Mouse (Mus musculus) limb, embryonic 14.5 days (tissue): ENCODE data around the gene Itga9. TPM values are rescaled to one million over a fixed set of nuclear protein-coding genes. Genes with fewer than 3 reads are reported as not detected.

Source experiments
- ATAC-seq: fragments of 200-750 bp; cut with Nextera tagmentation; 2 replicates; pipeline ENCODE4 v1.8.0; 2017; ENCODE audit warnings: low read depth, moderate number of reproducible peaks, moderate TSS enrichment; ENCODE audit not compliant: low FRiP score
- DNase-seq: peaks from one replicate; pipeline ENCODE4 v3.0.0-alpha.2; 2015; ENCODE audit warnings: low spot score
- H3K27ac ChIP-seq: fragments of 300-500 bp; sonication (generic); replicated peaks from 2 replicates; pipeline ENCODE4 v1.5.1; 2014; ENCODE audit warnings: low read depth, mild to moderate bottlenecking, low read length, moderate library complexity, mixed read lengths
- H3K27me3 ChIP-seq: fragments of 300-500 bp; sonication (generic); 2 replicates; pipeline ENCODE4 v1.6.1; 2014; ENCODE audit warnings: low read length, mixed read lengths; ENCODE audit not compliant: control insufficient read depth, insufficient read depth
- H3K36me3 ChIP-seq: fragments of 300-500 bp; sonication (generic); 2 replicates; pipeline ENCODE4 v1.6.1; 2014; ENCODE audit warnings: mild to moderate bottlenecking, low read length, moderate library complexity, mixed read lengths; ENCODE audit not compliant: control insufficient read depth, insufficient read depth
- H3K4me1 ChIP-seq: fragments of 300-500 bp; sonication (generic); 2 replicates; pipeline ENCODE4 v1.6.1; 2014; ENCODE audit warnings: antibody characterized with exemption, low read length, mixed read lengths; ENCODE audit not compliant: control insufficient read depth, insufficient read depth
- H3K4me2 ChIP-seq: fragments of 300-500 bp; sonication (generic); replicated peaks from 2 replicates; pipeline ENCODE4 v1.6.1; 2014; ENCODE audit warnings: low read depth, mild to moderate bottlenecking, low read length, moderate library complexity; ENCODE audit not compliant: severe bottlenecking
- H3K4me3 ChIP-seq: fragments of 300-500 bp; sonication (generic); replicated peaks from 2 replicates; pipeline ENCODE4 v1.5.1; 2014; ENCODE audit warnings: low read length
- H3K9ac ChIP-seq: fragments of 300-500 bp; sonication (generic); 2 replicates; pipeline ENCODE4 v1.6.1; 2014; ENCODE audit warnings: mild to moderate bottlenecking, low read depth, low read length, moderate library complexity; ENCODE audit not compliant: severe bottlenecking
- H3K9me3 ChIP-seq: fragments of 300-500 bp; sonication (generic); 2 replicates; pipeline ENCODE4 v1.6.1; 2016; ENCODE audit warnings: low read length; ENCODE audit not compliant: control insufficient read depth
- POLR2A ChIP-seq: fragments of 200-500 bp; IDR thresholded peaks from 2 replicates; pipeline ENCODE4 v1.8.0; 2012; ENCODE audit warnings: inconsistent platforms, mild to moderate bottlenecking, moderate library complexity, borderline replicate concordance; ENCODE audit not compliant: insufficient read depth, insufficient read length; ENCODE audit errors: extremely low read depth
- WGBS: fragments of 180-500 bp; shearing (Covaris S2); extraction: QIAGEN DNeasy Blood & Tissue Kit; methylation state at CpG from one replicate; pipeline ENCODE4 v1.1.7; 2014; 5-methylcytosine and 5-hydroxymethylcytosine counted together
- polyA plus RNA-seq, 2 experiments: library from polyadenylated mRNA; depleted of rRNA in 1 of 2; stranded (reverse) in 1 of 2; unstranded in 1 of 2; fragments of >200 nt; fragmentation: Nextera tagmentation in 1 of 2; extraction: Ambion mirVana in 1 of 2; gene quantifications; 2 replicates each; pipeline versions ENCODE4 v1.2.1 to v1.2.3; 2012 to 2014

Gene Itga9
- polyA plus RNA-seq, 2 experiments: 10.0 to 19.7 TPM

DNA sequence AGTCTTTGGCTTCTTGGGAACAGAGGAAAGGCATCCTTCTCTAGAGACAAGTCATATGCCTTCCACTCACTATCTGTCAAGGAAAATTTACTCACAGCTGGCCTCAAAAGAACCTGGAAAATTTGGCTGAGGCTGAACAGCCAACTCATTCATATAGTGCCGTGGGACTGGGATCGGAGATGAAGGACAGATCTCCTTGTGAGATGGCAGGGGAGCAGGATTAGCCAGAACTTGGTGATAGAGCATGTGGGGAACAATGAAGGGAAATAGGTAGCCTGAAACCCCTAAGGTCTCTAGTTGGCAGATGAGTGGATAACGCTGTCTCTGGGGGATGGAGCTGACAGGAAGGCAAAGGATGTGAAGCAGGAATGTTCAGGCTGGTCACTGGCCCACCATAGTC, 132.6 kb downstream of the Itga9 start:
- no peak for ATAC-seq
- WGBS: 90% methylated on average over 3 of the region's 3 CpGs
- Histone ChIP-seq H3K27ac (no peak overlapping the region), H3K4me1 (peaks cover 12% of the 10 kb centered on the region), H3K27me3 (no peaks in the 10 kb centered on the region), H3K36me3 (no peaks in the 10 kb centered on the region), H3K9me3 (no peaks in the 10 kb centered on the region), H3K9ac (no peak overlapping the region), H3K4me2 (no peak overlapping the region), H3K4me3 (no peak overlapping the region)
- DNase-seq: no peak
- no peak for TF ChIP-seq POLR2A

DNA sequence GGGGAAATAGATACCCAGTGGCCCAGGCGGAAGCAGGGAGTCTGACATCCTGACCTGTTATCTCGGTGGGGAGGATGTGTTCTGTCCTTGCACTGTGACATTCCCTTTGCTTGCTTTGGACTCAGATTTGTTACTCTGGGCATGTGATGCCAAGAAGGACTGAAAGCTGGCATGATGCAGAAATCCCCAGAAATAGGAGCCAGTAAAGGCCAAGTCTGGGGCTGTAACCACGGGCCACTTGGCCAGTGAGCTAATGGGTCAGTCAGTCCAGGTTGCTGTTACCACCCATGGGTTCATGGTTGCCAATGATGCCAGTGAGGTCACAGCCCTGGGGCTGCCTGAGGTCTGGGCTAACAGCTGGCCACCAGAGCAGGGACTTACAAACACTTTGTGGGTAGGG, 133.2 kb downstream of the Itga9 start:
- WGBS: 90% methylated on average over 3 of the region's 3 CpGs
- no peaks in the 10 kb centered on the region for H3K9me3 ChIP-seq
- H3K9ac ChIP-seq: no peak overlapping the region
- ATAC-seq (no peak), DNase-seq (no peak)
- H3K4me1 ChIP-seq: peaks cover 12% of the 10 kb centered on the region
- no peak overlapping the region for H3K4me2 ChIP-seq
- no peak overlapping the region for H3K4me3 ChIP-seq
- no peak for TF ChIP-seq POLR2A
- H3K27ac ChIP-seq: no peak overlapping the region
- H3K27me3 ChIP-seq: no peaks in the 10 kb centered on the region
- 0 out of 2 replicates have a peak, but pooled peaks cover 3% of the 10 kb centered on the region for H3K36me3 ChIP-seq

DNA sequence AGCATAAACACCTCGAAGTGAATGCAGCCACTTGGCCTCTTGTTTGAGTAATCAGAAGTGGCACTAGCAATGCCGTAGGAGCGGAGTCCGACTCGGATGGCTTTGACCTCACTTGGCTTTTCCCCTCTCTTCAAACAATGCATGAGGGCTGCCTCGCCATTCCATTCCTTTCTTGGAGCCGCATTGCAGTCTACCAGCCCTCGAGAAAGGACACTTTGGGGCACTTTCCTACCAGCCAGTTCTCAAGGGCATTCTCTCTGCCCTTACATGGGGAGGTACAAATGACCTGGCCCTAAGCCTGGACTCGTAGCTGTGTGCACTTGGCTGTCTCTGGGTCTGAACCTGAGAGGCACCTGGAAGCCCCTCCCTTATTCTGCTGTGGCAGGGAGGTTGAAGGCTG, 134.8 kb downstream of the Itga9 start:
- Histone ChIP-seq H3K36me3 (peaks cover 3% of the 10 kb centered on the region; the same call in 1 of the 2 replicates), H3K27me3 (no peaks in the 10 kb centered on the region), H3K9me3 (0 out of 2 replicates have a peak, but pooled peaks cover 4% of the 10 kb centered on the region), H3K4me3 (no peak overlapping the region), H3K9ac (no peak overlapping the region), H3K27ac (no peak overlapping the region), H3K4me2 (no peak overlapping the region), H3K4me1 (peaks cover 12% of the 10 kb centered on the region)
- TF ChIP-seq POLR2A: no peak
- ATAC-seq (no peak), DNase-seq (no peak)
- WGBS: 80% methylated on average over 9 of the region's 9 CpGs

DNA sequence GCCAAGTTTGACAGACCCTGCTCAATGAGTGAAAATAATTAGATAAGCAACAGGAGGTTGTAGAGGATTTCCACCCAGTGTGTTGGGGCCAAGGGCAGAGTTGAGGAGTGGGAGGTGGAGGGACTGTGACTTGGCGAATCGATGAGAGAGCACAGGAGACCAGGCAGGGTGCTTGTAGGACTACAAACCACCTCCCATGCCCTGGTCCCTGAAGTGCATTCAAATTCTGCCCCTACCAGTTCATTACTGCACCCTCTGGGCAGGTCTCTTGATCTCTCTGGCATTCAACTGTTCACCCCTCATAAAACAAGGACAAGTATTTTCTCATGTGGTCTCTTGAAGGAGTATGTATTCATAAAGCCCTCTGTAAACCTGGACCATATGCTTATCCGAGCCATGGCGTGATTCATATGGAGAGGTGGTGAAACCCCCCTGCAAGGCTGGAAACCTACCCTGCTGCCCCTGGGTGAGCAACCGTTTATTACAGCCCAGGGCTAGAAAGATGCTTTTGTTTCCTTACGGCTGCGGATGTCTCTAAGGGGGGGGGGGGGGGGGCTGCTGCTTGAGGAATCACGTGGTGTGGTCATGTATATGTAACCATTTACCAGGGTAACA, 143.0 kb downstream of the Itga9 start:
- no peak overlapping the region for H3K4me3 ChIP-seq
- H3K9ac ChIP-seq: no peak overlapping the region
- WGBS: 19% methylated on average over 8 of the region's 8 CpGs
- DNase-seq (peak; percentile 37), ATAC-seq (peak; percentile 60)
- no peak overlapping the region; the same call in 1 of the 2 replicates for H3K27ac ChIP-seq
- H3K9me3 ChIP-seq: 0 out of 2 replicates have a peak, but pooled peaks cover 4% of the 10 kb centered on the region
- peaks cover 2% of the 10 kb centered on the region; the same call in 1 of the 2 replicates for H3K36me3 ChIP-seq
- H3K27me3 ChIP-seq: no peaks in the 10 kb centered on the region
- TF ChIP-seq POLR2A: no peak
- H3K4me2 ChIP-seq: no peak overlapping the region
- H3K4me1 ChIP-seq: peaks cover 41% of the 10 kb centered on the region

DNA sequence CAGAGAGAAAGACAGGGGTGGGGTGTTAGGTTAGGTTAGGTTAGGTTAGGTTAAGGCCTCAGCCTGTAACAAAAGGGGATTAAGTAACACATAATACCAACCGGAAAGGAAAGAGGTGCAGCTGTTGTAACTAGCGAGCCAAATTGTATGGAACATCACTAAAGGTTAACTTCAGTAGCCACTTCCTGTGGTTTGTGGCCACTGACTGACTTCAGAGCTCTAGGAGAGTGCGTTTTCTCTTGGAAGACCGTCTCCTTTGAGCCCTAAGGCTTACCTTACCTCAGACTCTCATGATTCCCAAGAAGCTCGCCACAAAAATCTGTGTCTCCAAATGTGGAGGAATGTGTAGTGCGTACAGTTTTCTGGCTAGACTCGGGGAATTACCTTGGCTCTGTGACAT, 144.3 kb downstream of the Itga9 start:
- 63% methylated on average over 7 of the region's 7 CpGs for WGBS
- no peaks in the 10 kb centered on the region for H3K9me3 ChIP-seq

DNA sequence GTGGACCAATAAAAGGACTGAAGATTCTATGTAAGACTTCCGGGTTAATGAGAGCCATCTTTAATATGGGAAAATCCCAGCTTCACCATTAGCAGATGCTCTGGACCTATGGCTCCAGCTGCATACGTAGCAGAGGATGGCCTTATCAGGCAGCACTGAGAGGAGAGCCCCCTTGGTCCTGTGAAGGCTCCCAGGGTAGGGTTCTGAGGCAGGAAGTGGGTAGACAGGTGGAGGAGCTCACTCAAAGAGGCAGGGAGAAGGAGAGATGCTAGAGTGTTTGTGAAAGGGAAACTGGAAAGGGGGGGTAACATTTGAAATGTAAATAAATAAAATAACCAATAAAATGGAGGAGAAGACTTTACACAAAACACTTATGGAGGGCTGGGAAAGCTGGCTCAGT, 145.9 kb downstream of the Itga9 start:
- no peaks in the 10 kb centered on the region for H3K27me3 ChIP-seq
- peaks cover 39% of the 10 kb centered on the region for H3K4me1 ChIP-seq
- TF ChIP-seq POLR2A: no peak
- ATAC-seq: no peak
- no peak for DNase-seq
- no peaks in the 10 kb centered on the region for H3K36me3 ChIP-seq
- H3K9me3 ChIP-seq: no peaks in the 10 kb centered on the region
- no peak overlapping the region for H3K4me3 ChIP-seq
- no peak overlapping the region for H3K9ac ChIP-seq
- WGBS: 89% methylated on average over 2 of the region's 2 CpGs
- no peak overlapping the region for H3K4me2 ChIP-seq
- no peak overlapping the region for H3K27ac ChIP-seq

More for the DNA sequence above, 144.3 kb downstream of the Itga9 start:
- Histone ChIP-seq H3K4me2 (no peak overlapping the region), H3K36me3 (no peaks in the 10 kb centered on the region), H3K4me1 (peaks cover 41% of the 10 kb centered on the region), H3K27ac (no peak overlapping the region), H3K4me3 (no peak overlapping the region), H3K27me3 (no peaks in the 10 kb centered on the region), H3K9ac (no peak overlapping the region)
- ATAC-seq (no peak), DNase-seq (no peak)
- TF ChIP-seq POLR2A: no peak
